Mouse (Mus musculus) liver, embryonic 16.5 days (tissue): ENCODE results near the gene Kcnip4. TPM values are rescaled to one million over a fixed set of nuclear protein-coding genes. Genes with fewer than 3 reads are reported as not detected.

Experiments used
- ATAC-seq: fragments of 200-750 bp; cut with Nextera tagmentation; 2 replicates; pipeline ENCODE4 v1.8.0; 2017; ENCODE audit warnings: low read depth, mild to moderate bottlenecking, moderate number of reproducible peaks, moderate library complexity
- H3K27ac ChIP-seq: fragments of 300-500 bp; sonication (generic); 2 replicates; pipeline ENCODE4 v1.5.1; 2014; ENCODE audit warnings: mild to moderate bottlenecking, low read length
- H3K27me3 ChIP-seq: fragments of 300-500 bp; sonication (generic); 2 replicates; pipeline ENCODE4 v1.6.1; 2014; ENCODE audit warnings: low read depth, low read length, mixed read lengths; ENCODE audit not compliant: control insufficient read depth, insufficient read depth
- H3K36me3 ChIP-seq: fragments of 300-500 bp; sonication (generic); 2 replicates; pipeline ENCODE4 v1.6.1; 2014; ENCODE audit warnings: mild to moderate bottlenecking; ENCODE audit not compliant: control insufficient read depth, insufficient read depth
- H3K4me1 ChIP-seq: fragments of 300-500 bp; sonication (generic); 2 replicates; pipeline ENCODE4 v1.6.1; 2014; ENCODE audit warnings: low read depth, low read length, mixed read lengths; ENCODE audit not compliant: control insufficient read depth
- H3K4me2 ChIP-seq: fragments of 300-500 bp; sonication (generic); 2 replicates; pipeline ENCODE4 v1.6.1; 2014; ENCODE audit warnings: low read depth, low read length, mixed read lengths
- H3K4me3 ChIP-seq: fragments of 300-500 bp; sonication (generic); 2 replicates; pipeline ENCODE4 v1.5.1; 2014; ENCODE audit warnings: low read depth, mild to moderate bottlenecking, low read length
- H3K9ac ChIP-seq: fragments of 300-500 bp; sonication (generic); 2 replicates; pipeline ENCODE4 v1.6.1; 2014; ENCODE audit warnings: low read depth, low read length
- H3K9me3 ChIP-seq: fragments of 300-500 bp; sonication (generic); replicated peaks from 2 replicates; pipeline ENCODE4 v1.6.1; 2016; ENCODE audit warnings: low read length; ENCODE audit not compliant: control insufficient read depth
- WGBS: fragments of 180-500 bp; shearing (Covaris S2); extraction: QIAGEN DNeasy Blood & Tissue Kit; methylation state at CpG from one replicate; pipeline ENCODE4 v1.1.7; 2014; ENCODE audit not compliant: insufficient replicate concordance; 5-methylcytosine and 5-hydroxymethylcytosine counted together
- polyA plus RNA-seq: library from polyadenylated mRNA; unstranded; fragments of >200 nt; fragmentation: Nextera tagmentation; extraction: Ambion mirVana; gene quantifications from 2 replicates; pipeline ENCODE4 v1.2.1, GENCODE M21; 2015

The Kcnip4 gene
- polyA plus RNA-seq, 1 experiment from 2014 or later, result 0.09 TPM

DNA sequence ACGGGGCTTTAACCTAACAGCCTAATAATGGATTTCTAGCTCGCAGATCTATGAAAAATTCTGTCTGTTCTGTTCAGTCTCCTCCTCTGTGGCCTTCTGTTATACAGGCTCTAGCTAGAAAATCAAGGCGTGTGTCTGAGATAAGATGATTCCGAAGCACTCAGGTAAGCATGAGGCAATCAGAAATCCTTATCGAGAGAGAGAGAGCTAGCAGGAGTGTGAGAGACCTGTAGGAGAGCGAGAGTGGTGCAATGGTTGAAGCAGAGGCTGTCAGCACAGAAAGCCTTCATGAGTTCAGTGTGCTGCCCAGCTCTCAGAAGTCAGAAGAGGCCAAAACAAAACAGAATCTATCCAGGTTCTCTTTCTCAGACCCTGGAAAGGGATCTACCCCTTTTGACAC, 888.0 kb downstream of the Kcnip4 start:
- ATAC-seq, result no peak

GRCm38 (mm10) chr5:48633631-48634030, 891.1 kb downstream of the Kcnip4 start:
- no peak for ATAC-seq
- H3K9ac ChIP-seq, result no peak overlapping the region
- H3K4me3 ChIP-seq, result no peak overlapping the region
- WGBS, result 72% methylated on average over 3 of the region's 3 CpGs
- H3K36me3 ChIP-seq, result no peaks in the 10 kb centered on the region
- H3K9me3 ChIP-seq, result no peaks in the 10 kb centered on the region
- no peak overlapping the region for H3K27ac ChIP-seq
- H3K4me2 ChIP-seq, result no peak overlapping the region
- H3K4me1 ChIP-seq, result no peaks in the 10 kb centered on the region
- H3K27me3 ChIP-seq, result no peaks in the 10 kb centered on the region

More for the DNA sequence above, 888.0 kb downstream of the Kcnip4 start:
- Histone ChIP-seq H3K9me3 (no peaks in the 10 kb centered on the region), H3K4me2 (no peak overlapping the region), H3K27me3 (no peaks in the 10 kb centered on the region), H3K4me3 (no peak overlapping the region), H3K36me3 (no peaks in the 10 kb centered on the region), H3K27ac (no peak overlapping the region), H3K9ac (no peak overlapping the region), H3K4me1 (no peaks in the 10 kb centered on the region)
- WGBS, result 64% methylated on average over 6 of the region's 6 CpGs

GRCm38 (mm10) chr5:48623370-48623769, 901.3 kb downstream of the Kcnip4 start:
- no peak overlapping the region for H3K4me2 ChIP-seq
- 59% methylated on average over 7 of the region's 7 CpGs for WGBS
- H3K4me1 ChIP-seq, result no peaks in the 10 kb centered on the region
- H3K27me3 ChIP-seq, result no peaks in the 10 kb centered on the region
- H3K9me3 ChIP-seq, result no peaks in the 10 kb centered on the region
- no peak overlapping the region for H3K4me3 ChIP-seq
- H3K9ac ChIP-seq, result no peak overlapping the region
- no peak overlapping the region for H3K27ac ChIP-seq
- no peak for ATAC-seq
- no peaks in the 10 kb centered on the region for H3K36me3 ChIP-seq

GRCm38 (mm10) chr5:48606916-48607315, 917.8 kb downstream of the Kcnip4 start:
- no peak overlapping the region for H3K9ac ChIP-seq
- H3K27ac ChIP-seq, result no peak overlapping the region
- no peaks in the 10 kb centered on the region for H3K36me3 ChIP-seq
- ATAC-seq, result no peak
- WGBS, result 68% methylated on average over 5 of the region's 5 CpGs
- no peaks in the 10 kb centered on the region for H3K9me3 ChIP-seq
- H3K4me1 ChIP-seq, result no peaks in the 10 kb centered on the region
- no peak overlapping the region for H3K4me2 ChIP-seq
- no peak overlapping the region for H3K4me3 ChIP-seq
- no peaks in the 10 kb centered on the region for H3K27me3 ChIP-seq

DNA sequence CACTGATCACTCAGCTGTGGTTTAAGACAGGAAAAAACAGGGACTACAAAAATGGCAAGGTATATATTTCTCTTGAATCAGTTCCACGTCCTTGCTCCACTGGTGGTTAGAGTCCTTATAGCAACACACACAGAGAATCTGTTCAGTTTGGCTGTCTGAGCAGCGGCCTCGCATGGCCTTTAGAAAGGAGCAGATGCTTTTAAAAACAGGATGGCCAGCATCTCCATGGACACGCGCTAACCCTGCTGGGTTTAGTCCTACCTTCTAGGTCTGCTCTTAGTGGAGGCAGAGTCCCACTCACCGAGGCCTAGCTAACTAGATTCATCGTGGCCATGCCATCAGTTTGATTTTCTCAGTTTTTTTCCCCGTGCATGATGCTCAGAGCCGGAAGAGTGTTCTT, 918.4 kb downstream of the Kcnip4 start:
- no peaks in the 10 kb centered on the region for H3K9me3 ChIP-seq
- ATAC-seq, result no peak
- H3K4me1 ChIP-seq, result no peaks in the 10 kb centered on the region
- H3K4me2 ChIP-seq, result no peak overlapping the region
- H3K27me3 ChIP-seq, result no peaks in the 10 kb centered on the region
- WGBS, result 75% methylated on average over 9 of the region's 9 CpGs
- no peak overlapping the region for H3K9ac ChIP-seq
- H3K27ac ChIP-seq, result no peak overlapping the region
- H3K36me3 ChIP-seq, result no peaks in the 10 kb centered on the region
- no peak overlapping the region for H3K4me3 ChIP-seq

- 4% methylated on average over 12 of the region's 12 CpGs for WGBS
- Histone ChIP-seq H3K36me3 (no peaks in the 10 kb centered on the region), H3K4me1 (no peaks in the 10 kb centered on the region), H3K4me2 (no peak overlapping the region), H3K9ac (no peak overlapping the region), H3K27ac (no peak overlapping the region), H3K9me3 (no peaks in the 10 kb centered on the region), H3K27me3 (no peaks in the 10 kb centered on the region), H3K4me3 (no peak overlapping the region)
- no peak for ATAC-seq
Observed at GRCm38 (mm10) chr5:48599481-48600040, 925.1 kb downstream of the Kcnip4 start.

- Histone ChIP-seq H3K4me1 (no peaks in the 10 kb centered on the region), H3K27me3 (no peaks in the 10 kb centered on the region), H3K4me3 (no peak overlapping the region), H3K27ac (no peak overlapping the region), H3K36me3 (no peaks in the 10 kb centered on the region), H3K9me3 (no peaks in the 10 kb centered on the region), H3K4me2 (no peak overlapping the region), H3K9ac (no peak overlapping the region)
- no peak for ATAC-seq
Observed at GRCm38 (mm10) chr5:48588014-48588413, 936.7 kb downstream of the Kcnip4 start.

DNA sequence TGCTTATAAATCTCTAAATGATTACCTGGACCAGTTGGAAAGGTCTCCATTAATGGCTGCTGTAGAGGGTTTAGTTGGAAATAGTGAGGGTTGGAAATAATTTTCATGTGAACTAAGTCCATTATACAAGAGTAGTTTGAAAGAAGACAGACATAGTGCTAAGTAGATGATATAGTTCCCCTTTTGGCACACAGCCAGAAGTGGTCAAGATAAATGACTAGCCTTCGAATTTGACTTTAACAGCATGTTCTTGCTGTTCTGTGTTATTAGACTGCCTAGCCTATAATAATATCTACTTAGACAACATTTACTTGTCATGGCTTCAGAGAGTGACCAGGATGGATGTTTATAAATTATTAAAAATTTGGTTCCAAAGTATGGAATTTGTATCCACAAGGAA, 941.3 kb downstream of the Kcnip4 start:
- Histone ChIP-seq H3K27me3 (no peaks in the 10 kb centered on the region), H3K4me1 (no peaks in the 10 kb centered on the region), H3K9me3 (no peaks in the 10 kb centered on the region), H3K9ac (no peak overlapping the region), H3K27ac (no peak overlapping the region), H3K4me2 (no peak overlapping the region), H3K4me3 (no peak overlapping the region), H3K36me3 (no peaks in the 10 kb centered on the region)
- ATAC-seq, result no peak
- 19% methylated on average over 1 of the region's 1 CpGs for WGBS

GRCm38 (mm10) chr5:48563996-48564587, 960.6 kb downstream of the Kcnip4 start:
- WGBS, result 41% methylated on average over 3 of the region's 3 CpGs
- no peaks in the 10 kb centered on the region for H3K9me3 ChIP-seq
- H3K9ac ChIP-seq, result no peak overlapping the region
- no peak overlapping the region for H3K27ac ChIP-seq
- H3K36me3 ChIP-seq, result no peaks in the 10 kb centered on the region
- no peak for ATAC-seq
- no peak overlapping the region for H3K4me2 ChIP-seq
- H3K4me1 ChIP-seq, result no peaks in the 10 kb centered on the region
- H3K4me3 ChIP-seq, result no peak overlapping the region
- H3K27me3 ChIP-seq, result no peaks in the 10 kb centered on the region
